Mouse (Mus musculus): ENCODE measurements around the gene Mki67.

The Mki67 gene

DNA sequence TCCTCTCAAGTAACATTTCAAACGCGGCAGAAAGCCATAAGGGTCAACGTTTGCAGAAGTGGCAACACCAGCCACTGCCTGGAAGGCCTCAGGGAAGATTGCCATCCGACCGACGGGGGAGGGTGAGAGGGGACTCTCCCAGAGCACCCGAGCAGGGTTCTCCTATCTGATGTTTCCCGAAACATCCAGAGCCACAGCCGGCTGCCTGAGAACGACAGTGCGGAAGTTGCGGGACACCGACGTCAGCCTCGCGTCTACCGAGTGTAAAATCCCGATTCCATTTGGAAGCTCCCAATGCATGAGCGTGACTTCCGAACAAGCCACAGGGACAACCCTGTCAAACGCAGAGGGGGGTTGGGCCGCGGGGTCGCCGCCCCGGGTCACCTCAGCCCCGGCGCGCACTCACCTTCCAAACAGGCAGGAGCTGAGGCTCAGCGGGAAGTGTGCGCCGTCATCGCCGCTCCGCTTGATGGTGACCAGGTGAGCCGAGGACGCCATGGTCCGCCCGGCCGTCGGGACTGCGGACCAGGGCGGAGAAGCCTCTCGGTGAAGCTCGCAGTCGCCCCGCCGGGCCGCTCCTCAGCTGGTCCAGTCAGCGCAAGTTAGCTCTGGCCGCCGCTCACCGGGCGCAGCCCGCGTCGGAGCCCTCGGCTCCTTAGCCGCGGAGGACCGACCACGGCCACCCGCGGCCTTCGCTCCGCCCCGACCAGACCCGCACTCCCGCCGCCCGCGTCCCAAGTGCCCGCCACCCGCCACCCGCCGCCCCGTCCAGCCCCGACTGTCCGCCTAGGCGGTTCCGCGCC lies at the start of gene Mki67:
Gene Mki67 (minus strand): TSS at position 720 of the 803 bp plus-strand sequence.
- DNase-seq (ENCODE audit: extremely low spot score): peak; percentile 60

DNA sequence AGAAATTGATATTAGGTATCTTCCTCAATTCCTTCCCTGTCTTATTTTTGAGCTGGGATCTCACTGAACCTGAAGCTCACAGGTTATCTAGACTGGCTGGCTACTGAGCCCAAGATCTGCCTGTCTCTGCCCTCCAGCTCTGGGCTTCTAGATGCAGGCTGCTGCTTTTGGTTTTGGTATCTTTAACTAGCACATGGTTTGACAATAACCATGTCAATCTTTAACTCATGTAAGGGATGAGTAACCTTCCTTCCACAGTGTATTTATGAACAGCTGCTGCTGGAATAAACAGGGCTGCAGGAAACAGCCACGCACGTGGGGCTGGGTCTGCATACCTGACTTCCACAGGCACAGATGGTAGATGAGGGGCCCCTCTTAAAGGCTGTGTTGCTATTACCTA lies 47.1 kb upstream of the Mki67 start:
- no peak for DNase-seq (ENCODE audit: extremely low spot score)

DNA sequence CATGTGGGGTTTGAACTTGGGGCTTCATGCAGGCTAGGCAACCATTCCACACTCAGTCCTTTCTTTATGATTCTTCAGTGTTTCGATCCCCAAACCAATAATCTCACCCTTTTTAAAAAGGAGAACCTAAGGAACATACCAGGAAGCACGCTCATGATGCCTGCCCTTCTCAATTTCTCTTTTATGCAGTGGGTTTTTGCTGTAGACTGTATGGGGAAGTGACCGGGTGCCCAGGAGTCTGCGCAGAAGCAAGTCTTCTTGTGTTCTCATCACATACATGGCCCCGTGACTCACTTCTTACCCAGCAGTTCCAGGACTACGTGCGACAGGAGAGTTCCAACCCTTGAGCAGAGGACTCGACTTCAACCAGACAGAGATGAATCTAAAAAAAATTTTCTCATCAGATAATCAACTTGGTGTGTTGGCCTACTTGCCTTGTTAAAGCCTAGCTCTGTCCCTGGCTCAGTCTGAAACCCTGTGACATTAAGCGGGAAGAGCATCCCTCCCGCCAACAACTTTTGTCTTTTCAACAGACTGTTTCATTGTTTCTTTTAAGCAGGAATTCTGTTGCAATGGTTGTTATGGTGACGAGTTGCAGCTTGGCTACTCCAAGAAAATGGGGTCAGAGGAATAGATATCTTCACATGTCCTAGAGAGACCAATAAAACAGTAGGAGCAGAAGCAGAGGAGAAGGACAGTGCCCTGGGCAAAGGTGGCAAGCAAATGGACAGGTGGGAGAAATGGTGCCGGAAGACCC lies 42.8 kb upstream of the Mki67 start:
- DNase-seq (ENCODE audit: extremely low spot score): no peak

DNA sequence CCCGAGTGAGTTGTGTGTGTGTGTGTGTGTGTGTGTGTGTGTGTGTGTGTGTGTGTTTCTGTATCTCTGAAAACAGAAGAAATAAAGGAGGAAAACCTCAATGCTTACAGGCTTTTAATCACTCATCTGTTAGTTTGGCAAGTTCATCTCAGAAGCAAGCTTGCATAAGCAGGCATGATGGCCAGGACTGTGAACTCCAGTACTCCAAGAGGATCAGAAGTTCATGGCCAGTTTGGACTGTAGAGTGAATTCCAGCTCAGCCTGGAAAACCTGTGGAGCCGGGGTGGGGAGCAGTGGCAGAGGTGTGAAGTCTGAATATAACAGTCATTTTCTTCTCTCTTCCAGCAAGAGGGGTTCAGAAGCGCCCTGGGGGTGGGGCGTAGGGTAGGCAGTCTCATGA lies 42.0 kb upstream of the Mki67 start:
- no peak for DNase-seq (ENCODE audit: extremely low spot score)

DNA sequence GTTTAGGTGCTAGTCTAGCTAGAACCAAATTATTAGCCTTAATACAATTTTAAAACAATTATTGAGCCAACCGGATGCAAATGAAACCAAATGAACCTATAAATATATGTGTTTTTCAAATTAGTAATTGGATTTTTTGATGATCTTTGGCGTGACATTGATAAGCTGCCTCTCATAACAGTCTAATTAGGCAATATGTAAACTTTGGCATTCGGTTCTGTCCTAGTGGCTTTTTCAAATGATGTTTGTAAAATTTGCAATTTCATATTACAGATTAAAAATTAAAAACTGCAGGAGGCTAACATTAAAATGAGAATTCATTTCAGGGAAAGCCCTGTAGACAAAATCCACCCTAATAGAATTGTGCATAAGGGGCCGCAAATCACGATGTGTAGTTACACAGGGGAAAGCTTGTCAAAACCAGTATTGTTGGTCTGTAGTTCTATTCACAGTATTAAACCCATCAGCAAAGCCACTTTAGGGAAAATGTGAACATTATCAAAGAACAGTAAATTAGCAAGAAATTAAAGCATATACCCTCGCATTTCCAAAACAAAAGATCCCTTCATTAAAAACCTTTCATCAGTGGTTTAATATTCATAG lies 40.9 kb upstream of the Mki67 start:
- no peak for DNase-seq (ENCODE audit: extremely low spot score)

DNA sequence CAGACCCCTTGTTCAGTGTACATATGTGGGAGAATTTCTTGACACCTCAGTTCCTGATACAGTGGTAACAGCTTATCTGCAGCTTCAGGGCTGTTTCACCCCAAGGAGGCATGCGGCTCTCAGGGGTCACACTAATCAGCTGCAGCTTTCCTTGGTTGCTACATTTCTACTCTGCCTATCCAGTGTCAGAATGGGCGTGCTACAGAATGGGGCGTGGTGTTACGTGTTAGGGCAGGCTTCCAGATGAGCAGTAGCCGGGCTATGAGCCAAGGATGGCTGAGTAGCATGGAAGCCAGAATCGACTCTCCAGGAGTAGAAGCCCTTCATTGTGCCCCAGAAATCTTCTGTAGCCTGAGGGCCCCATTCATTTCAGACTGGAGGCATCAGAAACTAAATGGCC lies 32.8 kb upstream of the Mki67 start:
- DNase-seq (ENCODE audit: extremely low spot score): no peak

DNA sequence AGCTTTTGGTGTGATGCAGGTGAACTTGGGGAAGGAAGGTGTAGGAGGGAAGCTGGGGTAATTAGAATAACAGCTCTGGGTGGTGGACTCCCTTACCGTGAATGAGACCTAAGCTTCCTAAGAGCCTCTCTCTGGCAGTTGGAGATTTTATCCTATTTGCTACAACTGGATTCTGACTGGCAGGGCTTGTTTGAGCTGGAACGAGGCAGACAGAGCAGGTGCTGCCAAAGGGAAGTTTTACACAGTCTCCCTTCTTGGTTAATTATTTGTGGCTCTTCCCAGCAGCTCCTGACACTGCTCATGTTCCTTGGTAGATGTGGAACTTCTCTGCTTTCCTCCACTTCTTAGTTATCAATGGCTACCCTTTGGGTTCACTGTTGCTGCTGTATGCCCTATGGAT lies 30.9 kb upstream of the Mki67 start:
- DNase-seq (ENCODE audit: extremely low spot score): no peak

DNA sequence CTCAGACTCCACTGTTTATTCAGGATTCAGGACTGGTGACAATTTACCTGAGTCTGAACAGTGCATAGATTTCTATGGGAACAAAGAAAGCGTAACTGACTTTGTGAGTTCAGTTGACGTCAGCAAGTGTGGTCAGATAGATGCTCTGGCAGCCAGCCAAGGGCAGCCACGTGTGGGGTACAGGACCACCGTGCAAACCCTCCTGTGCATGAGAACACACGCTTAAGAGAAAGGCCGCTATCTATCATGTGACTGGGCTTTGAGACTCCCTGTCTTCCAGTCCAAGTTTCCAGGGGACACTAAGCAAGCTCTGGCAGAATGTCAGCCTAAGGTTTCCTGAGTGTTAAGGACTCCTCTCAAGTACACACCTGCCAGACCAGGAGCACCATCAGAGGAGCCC lies 30.4 kb upstream of the Mki67 start:
- no peak for DNase-seq (ENCODE audit: extremely low spot score)

DNA sequence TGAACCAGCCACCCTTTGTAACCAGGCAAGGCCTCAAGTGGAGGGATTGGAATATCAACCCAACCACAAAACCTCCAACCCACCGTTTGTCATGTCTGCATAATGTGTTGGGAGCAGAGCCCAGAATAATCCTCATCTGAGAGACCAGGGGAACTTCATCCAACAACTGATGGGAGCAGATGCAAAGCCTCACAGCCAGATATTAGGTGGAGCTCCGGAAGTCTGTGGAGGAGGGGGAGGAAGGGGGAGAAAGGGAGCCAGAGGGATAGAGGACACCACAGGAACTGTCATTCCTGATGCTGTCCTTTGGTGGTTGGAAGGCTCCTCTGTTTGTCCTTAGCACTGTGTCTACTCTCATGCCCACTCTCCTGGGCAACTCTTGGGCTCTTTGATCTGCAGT lies 28.9 kb upstream of the Mki67 start:
- DNase-seq (ENCODE audit: extremely low spot score): no peak

DNA sequence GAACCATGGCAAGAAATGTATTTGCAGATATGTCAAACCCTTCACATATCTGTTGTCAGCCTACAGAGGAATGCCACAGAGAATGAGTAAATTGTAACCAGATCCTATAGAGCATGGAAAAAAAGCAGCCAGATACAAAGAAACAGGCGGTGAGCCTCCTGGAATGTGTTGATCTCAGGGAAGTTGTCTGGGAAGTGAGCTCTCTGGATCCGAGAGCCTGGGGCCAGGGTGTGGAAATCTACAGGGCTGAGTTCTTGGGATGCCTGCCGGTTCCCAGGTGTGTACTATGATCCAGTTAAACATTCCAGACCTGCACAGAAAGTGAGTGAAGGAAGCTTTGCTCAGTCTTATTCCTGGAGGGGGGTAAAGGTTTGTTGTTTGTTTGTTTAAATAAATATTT lies 24.3 kb upstream of the Mki67 start:
- no peak for DNase-seq (ENCODE audit: extremely low spot score)

DNA sequence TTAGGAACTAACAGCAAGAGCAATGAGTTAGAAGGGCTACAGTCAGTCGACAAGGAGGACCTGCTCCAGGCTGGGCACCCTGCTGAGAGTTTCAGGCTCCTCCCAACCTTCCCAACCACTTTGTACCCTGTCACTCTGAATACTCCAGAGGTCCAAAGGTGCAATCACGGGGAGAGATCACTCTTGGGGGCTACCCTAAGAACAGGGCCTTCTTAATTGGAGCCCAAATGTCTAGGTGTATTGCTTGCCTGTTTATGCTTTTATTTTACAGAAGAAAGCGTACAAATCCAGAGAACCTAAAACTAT lies 20.4 kb upstream of the Mki67 start:
- no peak for DNase-seq (ENCODE audit: extremely low spot score)

DNA sequence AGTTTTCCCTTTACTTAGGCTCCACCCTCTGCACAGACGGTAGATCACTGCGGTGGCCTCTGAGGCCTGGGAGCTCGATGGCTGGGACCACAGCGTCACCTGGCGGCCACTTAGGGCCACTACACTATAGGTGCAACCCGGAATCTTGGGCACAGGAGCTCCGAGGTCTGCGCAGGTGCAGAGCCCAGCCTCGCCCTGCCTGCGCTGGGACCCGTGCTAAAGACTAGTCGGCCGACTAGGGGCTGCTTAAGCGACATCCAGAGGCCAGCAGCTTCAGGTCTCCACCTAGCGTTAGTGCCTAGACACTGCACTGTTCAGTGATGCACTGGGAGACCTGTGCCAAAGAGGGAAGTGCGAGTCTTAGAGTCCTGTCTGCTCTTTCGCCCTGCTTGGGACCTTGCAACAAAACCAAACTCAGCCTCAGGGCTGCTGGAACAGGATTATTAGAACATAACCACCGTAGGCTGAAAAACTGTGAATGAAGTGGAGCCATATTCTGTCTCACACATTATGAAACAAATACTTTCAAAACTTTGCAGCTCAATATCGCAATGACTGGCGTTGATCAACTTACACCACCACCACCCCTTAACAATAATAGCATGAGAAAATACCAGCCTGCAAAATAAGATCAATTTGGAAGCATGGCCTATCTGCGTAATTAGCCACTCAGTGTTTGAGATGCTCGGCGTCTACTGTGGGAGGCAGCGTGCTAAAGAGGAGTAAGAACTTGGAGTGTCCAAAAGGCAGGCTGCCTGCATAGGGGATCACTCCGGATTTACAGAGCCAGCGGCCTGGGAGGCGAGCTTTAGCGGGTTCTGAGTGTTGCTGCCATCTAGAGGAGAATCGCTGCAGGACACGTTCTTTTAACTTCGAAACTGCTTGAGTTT lies 19.8 kb upstream of the Mki67 start:
- DNase-seq (ENCODE audit: extremely low spot score): peak; percentile 82

DNA sequence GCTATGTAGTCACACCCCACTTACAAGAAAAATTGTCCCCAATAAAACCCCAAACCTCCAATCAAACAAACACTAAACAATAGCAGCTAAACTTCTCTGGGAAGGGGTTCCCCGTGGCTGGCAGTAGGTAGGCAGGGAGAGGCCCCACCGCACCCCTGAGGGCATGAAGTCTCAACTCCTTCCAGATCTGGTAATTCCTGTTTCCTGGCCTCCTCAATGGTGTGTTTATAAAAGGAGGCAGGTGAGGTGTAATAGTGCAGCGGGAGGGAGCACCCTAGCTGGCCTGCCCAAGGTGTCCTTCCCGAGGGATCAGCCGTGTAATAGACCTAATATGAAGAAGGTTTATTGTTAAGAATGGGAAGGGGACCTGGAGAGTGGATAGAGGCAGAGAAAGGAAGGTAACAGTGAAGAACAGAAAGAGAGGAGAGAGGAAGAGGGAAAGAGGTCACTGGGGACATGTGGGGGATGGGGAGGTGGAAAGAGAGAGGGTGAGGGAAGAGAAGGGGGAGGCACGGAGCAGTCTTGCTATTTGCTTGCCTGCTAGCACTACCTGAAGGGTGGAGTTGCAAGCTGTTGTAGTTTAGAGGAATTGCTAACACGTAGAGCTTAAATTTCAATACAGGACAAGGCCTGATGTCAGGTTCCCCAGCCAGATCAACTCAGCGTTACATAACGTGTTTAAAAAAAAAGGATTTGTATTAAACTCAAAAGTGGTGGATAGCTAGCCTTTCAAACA lies 18.9 kb upstream of the Mki67 start:
- no peak for DNase-seq (ENCODE audit: extremely low spot score)

DNA sequence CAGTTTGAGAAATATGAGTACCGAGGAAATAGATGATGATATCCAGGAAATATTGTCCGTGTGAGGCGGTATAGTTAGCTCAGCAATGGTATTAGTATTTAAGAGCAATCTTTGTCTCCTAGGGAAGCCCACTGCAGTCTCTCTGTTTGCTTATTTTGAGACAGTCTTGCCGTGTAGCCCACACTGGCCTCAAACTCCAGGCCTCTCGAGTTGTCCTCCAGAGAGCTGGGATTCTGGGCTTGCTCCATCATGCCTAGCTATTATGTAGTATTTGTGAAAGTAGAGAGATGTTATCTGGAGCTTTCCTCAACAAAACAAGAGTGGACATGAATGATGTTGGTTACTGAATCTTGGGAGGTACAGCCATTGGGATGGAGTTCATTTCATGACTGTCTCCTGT lies 18.2 kb upstream of the Mki67 start:
- DNase-seq (ENCODE audit: extremely low spot score): no peak

DNA sequence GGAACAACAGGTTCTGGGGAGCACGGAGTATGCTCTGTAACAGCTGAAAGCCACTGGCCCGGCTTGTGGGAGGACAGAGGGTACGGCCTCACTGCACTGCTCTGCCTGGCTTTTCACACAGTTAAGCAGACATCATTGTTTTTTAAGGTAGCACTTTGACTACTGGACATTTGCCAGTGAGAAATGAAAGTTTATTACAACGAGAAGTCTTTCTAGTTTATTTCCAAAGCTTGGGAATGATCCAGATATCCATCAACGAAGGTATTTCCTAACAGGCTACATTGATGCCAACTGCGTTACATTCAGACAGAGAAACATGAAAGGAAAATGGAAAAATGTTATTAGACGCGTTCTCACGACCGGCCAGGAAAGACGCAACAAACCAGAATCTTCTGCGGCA lies 11.9 kb upstream of the Mki67 start:
- DNase-seq (ENCODE audit: extremely low spot score): no peak

DNA sequence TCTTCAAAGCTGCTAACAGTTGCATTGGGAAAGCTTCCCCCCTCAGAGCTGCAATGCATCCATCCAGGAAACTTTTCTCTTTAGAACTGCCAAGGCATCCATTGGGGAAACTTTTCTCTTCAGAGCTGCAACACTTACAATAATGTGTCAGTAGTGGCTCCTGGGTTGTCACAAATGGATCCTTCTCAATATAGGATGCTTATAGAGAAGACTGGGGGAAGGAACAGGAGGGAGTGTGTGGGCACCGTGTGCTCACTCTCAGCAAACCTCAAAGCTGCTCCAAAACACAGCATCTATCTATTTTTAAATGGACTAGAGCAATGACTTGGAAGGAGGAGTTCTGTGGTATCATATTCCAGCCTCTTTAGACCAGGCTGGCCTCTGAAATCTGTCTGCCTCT lies 10.5 kb upstream of the Mki67 start:
- no peak for DNase-seq (ENCODE audit: extremely low spot score)

DNA sequence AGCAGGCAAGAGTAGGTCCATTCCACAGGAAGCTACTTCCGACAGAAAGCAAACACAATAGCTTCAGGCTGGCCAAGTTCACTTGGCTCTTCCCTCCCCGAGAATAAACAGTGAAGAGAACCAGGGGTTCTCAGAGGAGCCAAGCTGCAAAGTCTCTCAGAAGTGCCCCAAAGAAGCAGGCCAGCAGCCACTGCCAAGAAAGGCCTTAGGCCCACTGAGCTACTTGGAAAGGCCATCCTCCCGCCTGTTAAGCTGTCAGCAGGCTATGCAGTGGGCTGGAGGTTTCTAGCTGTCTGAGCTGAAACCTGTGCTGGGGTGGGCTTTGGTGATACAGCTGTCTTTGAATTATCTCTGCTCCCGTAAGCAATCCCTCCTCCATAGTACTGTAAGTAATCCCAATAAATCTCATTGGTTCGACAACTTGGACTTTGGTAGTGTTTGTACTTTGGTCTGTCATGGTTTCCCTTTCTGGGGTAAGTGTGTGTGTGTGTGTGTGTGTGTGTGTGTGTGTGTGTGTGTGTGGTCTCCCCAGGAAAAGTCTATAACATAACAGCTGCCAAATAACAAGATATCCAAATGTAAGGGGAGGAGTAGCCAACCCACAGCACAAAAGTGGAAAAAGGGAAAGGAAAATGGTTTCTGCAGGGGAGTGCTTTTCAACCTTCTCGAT lies 7.6 kb upstream of the Mki67 start:
- no peak for DNase-seq (ENCODE audit: extremely low spot score)

DNA sequence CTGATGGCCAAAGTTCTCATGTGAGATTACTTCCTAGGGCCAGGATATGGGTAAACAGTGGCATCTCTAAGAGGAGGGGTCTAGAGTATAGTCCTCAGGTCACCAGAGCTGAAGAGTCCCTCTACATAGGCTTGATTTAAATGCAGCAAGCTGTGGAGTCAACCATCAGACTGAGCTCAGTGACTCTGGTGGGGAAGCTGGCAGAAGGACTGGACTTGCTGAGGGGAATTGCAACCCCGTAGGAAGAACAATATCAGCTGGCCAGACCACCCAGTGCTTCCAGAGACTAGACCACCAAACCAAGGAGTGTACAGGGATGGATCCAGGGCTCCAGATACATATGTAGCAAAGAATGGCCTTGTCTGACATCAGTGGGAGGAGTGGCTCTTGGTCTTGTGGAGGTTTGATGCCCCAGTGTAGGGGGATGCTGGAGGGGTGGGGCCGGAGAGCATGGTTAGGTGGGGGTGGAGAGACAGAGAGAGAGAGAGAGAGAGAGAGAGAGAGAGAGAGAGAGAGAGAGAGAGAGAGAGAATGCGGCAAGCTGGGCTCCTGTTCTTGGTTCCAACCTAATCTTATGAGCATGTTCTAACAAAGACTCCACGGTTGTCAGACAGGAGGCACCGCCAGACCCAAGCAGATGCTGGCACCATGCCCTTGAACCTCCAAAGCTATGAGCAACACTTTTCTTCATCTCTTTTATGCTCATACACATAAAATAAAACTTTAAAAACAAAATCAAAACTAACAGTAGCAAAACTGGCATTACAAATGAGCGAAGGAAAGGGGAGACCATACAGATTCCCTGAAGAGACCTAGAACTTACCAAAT lies 6.1 kb upstream of the Mki67 start:
- no peak for DNase-seq (ENCODE audit: extremely low spot score)

DNA sequence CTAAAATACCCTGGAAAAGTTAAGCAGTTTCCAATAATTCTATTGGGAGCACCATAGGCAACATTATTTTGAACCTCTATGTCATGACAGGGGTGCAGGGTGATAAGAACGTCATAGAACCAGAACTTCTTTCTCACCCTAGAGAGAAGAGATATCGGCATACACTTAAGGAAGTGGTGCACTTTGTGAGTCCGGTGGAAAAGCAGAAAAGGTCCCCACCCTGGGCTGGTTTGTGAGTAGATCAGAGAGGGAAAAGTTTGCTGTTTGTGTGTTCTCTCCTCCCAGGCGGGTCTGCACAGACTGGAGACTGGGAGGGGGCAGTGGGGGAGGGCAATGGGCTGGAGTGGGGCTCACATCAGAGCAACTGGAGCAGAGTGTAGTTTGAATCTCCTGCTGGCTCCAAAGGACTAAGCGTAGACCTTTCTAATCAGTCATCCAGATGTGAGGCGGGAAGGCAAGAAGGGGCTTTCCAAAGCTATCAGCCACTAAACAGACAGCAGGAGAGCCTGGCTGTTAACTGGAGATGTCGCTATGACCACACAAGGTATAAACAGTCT lies 5.4 kb upstream of the Mki67 start:
- no peak for DNase-seq (ENCODE audit: extremely low spot score)

Measured in embryo, embryonic 9.5 days (tissue).